Mouse (Mus musculus): Measurements from ENCODE around the gene Gfpt1. TPM values are rescaled to one million over a fixed set of nuclear protein-coding genes. Genes with fewer than 3 reads are reported as not detected.
"Not testable (repeated sequence)": the region's sequence is repeated elsewhere in the genome, so short reads cannot be mapped to it uniquely, and the experiment has no call there.

Gene Gfpt1
- total and polyA plus RNA-seq, 2 experiments: 6.3 to 8.6 TPM

GRCm38 (mm10) chr6:87075092-87075685 is 32.5 kb downstream of the Gfpt1 start:
- no peak for DNase-seq (ENCODE audit: extremely low read depth, low read depth, low spot score)
- WGBS: 87% methylated on average over 3 of the region's 3 CpGs
- Histone ChIP-seq H3K4me1 (ENCODE audit: control insufficient read depth, insufficient read depth, low read length) (no peaks in the 10 kb centered on the region), H3K27ac (replicated peaks; ENCODE audit: insufficient read depth, low read depth, low read length) (no peak overlapping the region), H3K9ac (ENCODE audit: low read depth, low read length) (no peak overlapping the region), H3K4me3 (ENCODE audit: insufficient read depth, low read depth, low read length) (no peak overlapping the region), H3K36me3 (ENCODE audit: control insufficient read depth, insufficient read depth, low read length) (peaks cover 62% of the 10 kb centered on the region), H3K79me2 (ENCODE audit: control insufficient read depth, insufficient read depth, low read length) (no peaks in the 10 kb centered on the region), H3K27me3 (ENCODE audit: control insufficient read depth, insufficient read depth, low read length) (no peaks in the 10 kb centered on the region)
- TF ChIP-seq POLR2A (IDR thresholded peaks at IDR 0.05; ENCODE audit: extremely low read depth, insufficient read depth, low read length) (no peak), CTCF (IDR thresholded peaks at IDR 0.05; ENCODE audit: low read depth, low read length) (no peak)

DNA sequence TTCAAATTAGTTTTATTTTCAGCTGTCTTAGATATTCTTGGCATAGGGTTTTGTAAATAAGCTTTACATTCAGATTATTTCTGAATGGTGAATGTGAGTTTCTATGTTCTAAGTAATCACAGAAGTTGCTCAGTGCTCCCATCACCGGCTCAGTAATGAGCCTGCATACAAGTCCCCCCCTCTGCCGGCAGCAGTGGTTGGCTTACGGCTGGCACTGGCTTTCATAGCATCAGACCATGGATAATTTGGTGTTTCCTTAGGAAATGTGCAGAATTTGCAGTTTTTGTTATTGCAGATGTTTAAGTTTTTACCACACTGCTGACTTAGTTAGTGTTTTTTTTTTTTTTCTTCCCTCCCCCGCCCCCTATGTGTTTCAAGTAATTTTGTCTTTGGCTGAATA is 36.8 kb downstream of the Gfpt1 start:
- Histone ChIP-seq H3K27ac (replicated peaks; ENCODE audit: insufficient read depth, low read depth, low read length) (no peak overlapping the region), H3K79me2 (ENCODE audit: control insufficient read depth, insufficient read depth, low read length) (no peaks in the 10 kb centered on the region), H3K4me1 (ENCODE audit: control insufficient read depth, insufficient read depth, low read length) (no peaks in the 10 kb centered on the region), H3K4me3 (ENCODE audit: insufficient read depth, low read depth, low read length) (no peak overlapping the region), H3K36me3 (ENCODE audit: control insufficient read depth, insufficient read depth, low read length) (peaks cover 67% of the 10 kb centered on the region), H3K27me3 (ENCODE audit: control insufficient read depth, insufficient read depth, low read length) (no peaks in the 10 kb centered on the region), H3K9ac (ENCODE audit: low read depth, low read length) (no peak overlapping the region)
- no peak for DNase-seq (ENCODE audit: extremely low read depth, low read depth, low spot score)
- TF ChIP-seq POLR2A (IDR thresholded peaks at IDR 0.05; ENCODE audit: extremely low read depth, insufficient read depth, low read length) (no peak), CTCF (IDR thresholded peaks at IDR 0.05; ENCODE audit: low read depth, low read length) (no peak)
- 87% methylated on average over 4 of the region's 4 CpGs for WGBS

DNA sequence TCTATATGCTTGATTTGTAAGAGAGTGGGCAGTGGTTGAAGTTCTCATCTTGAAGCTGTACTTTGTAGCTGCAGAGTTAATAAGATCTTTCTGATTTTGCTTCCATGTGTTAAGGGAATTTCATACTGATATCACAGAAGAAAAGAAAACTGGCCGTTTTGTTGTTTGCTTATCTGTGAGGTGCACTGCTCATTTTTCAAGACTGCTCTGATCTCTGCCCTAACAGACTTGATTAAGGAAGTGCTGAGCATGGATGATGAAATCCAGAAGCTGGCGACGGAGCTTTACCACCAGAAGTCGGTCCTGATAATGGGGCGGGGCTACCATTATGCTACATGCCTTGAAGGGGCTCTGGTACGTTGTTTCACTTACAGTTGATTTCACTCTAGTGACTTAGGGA is 42.4 kb downstream of the Gfpt1 start:
- Histone ChIP-seq H3K27me3 (ENCODE audit: control insufficient read depth, insufficient read depth, low read length) (no peaks in the 10 kb centered on the region), H3K4me3 (ENCODE audit: insufficient read depth, low read depth, low read length) (no peak overlapping the region), H3K9ac (ENCODE audit: low read depth, low read length) (no peak overlapping the region), H3K4me1 (ENCODE audit: control insufficient read depth, insufficient read depth, low read length) (no peaks in the 10 kb centered on the region), H3K36me3 (ENCODE audit: control insufficient read depth, insufficient read depth, low read length) (peaks cover 76% of the 10 kb centered on the region), H3K79me2 (ENCODE audit: control insufficient read depth, insufficient read depth, low read length) (no peaks in the 10 kb centered on the region), H3K27ac (replicated peaks; ENCODE audit: insufficient read depth, low read depth, low read length) (no peak overlapping the region)
- 80% methylated on average over 6 of the region's 6 CpGs for WGBS
- DNase-seq (ENCODE audit: extremely low read depth, low read depth, low spot score): no peak
- no peak for TF ChIP-seq POLR2A (IDR thresholded peaks at IDR 0.05; ENCODE audit: extremely low read depth, insufficient read depth, low read length)
- no peak for TF ChIP-seq CTCF (IDR thresholded peaks at IDR 0.05; ENCODE audit: low read depth, low read length)

GRCm38 (mm10) chr6:87088356-87088755 is 45.7 kb downstream of the Gfpt1 start:
- Histone ChIP-seq H3K4me1 (ENCODE audit: control insufficient read depth, insufficient read depth, low read length) (no peaks in the 10 kb centered on the region), H3K79me2 (ENCODE audit: control insufficient read depth, insufficient read depth, low read length) (no peaks in the 10 kb centered on the region), H3K4me3 (ENCODE audit: insufficient read depth, low read depth, low read length) (no peak overlapping the region), H3K36me3 (ENCODE audit: control insufficient read depth, insufficient read depth, low read length) (peaks cover 63% of the 10 kb centered on the region), H3K27me3 (ENCODE audit: control insufficient read depth, insufficient read depth, low read length) (no peaks in the 10 kb centered on the region), H3K9ac (ENCODE audit: low read depth, low read length) (no peak overlapping the region), H3K27ac (replicated peaks; ENCODE audit: insufficient read depth, low read depth, low read length) (no peak overlapping the region)
- 96% methylated on average over 5 of the region's 5 CpGs for WGBS
- TF ChIP-seq CTCF (IDR thresholded peaks at IDR 0.05; ENCODE audit: low read depth, low read length) (no peak), POLR2A (IDR thresholded peaks at IDR 0.05; ENCODE audit: extremely low read depth, insufficient read depth, low read length) (no peak)
- DNase-seq (ENCODE audit: extremely low read depth, low read depth, low spot score): no peak

DNA sequence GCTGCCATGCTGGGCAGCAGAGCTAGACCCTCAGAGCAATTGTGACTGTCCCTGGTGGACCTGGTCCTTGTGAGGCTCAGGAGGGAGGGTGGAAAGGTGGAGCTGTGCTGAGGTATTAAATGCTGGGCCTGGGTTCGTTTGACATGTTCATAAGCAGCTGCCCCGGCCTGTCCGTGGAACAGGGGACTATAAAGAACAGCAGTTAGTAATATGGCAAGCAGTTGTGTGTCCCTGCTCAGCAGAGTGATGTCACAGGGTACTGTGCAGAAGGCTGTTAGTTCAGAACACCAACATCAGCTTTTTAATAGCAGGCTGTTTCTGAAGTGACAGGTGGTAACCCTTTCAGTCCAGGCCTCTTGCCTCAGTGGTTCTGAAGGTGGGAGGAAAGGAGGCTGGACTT is 48.2 kb downstream of the Gfpt1 start:
- H3K4me1 ChIP-seq (ENCODE audit: control insufficient read depth, insufficient read depth, low read length): no peaks in the 10 kb centered on the region
- no peak for DNase-seq (ENCODE audit: extremely low read depth, low read depth, low spot score)
- 86% methylated on average over 3 of the region's 3 CpGs for WGBS
- TF ChIP-seq POLR2A (IDR thresholded peaks at IDR 0.05; ENCODE audit: extremely low read depth, insufficient read depth, low read length): no peak
- TF ChIP-seq CTCF (IDR thresholded peaks at IDR 0.05; ENCODE audit: low read depth, low read length): no peak
- H3K27me3 ChIP-seq (ENCODE audit: control insufficient read depth, insufficient read depth, low read length): no peaks in the 10 kb centered on the region
- H3K36me3 ChIP-seq (ENCODE audit: control insufficient read depth, insufficient read depth, low read length): peaks cover 41% of the 10 kb centered on the region
- no peak overlapping the region for H3K27ac ChIP-seq (replicated peaks; ENCODE audit: insufficient read depth, low read depth, low read length)
- H3K9ac ChIP-seq (ENCODE audit: low read depth, low read length): no peak overlapping the region
- no peak overlapping the region for H3K4me3 ChIP-seq (ENCODE audit: insufficient read depth, low read depth, low read length)
- no peaks in the 10 kb centered on the region for H3K79me2 ChIP-seq (ENCODE audit: control insufficient read depth, insufficient read depth, low read length)

- no peak overlapping the region for H3K27ac ChIP-seq (replicated peaks; ENCODE audit: insufficient read depth, low read depth, low read length)
Observed at GRCm38 (mm10) chr6:87092476-87092875, 49.8 kb downstream of the Gfpt1 start.

GRCm38 (mm10) chr6:87093631-87094030 is 51.0 kb downstream of the Gfpt1 start:
- WGBS: 94% methylated on average over 8 of the region's 8 CpGs
- H3K79me2 ChIP-seq (ENCODE audit: control insufficient read depth, insufficient read depth, low read length); H3K4me1 ChIP-seq (ENCODE audit: control insufficient read depth, insufficient read depth, low read length); H3K27me3 ChIP-seq (ENCODE audit: control insufficient read depth, insufficient read depth, low read length); H3K4me3 ChIP-seq (ENCODE audit: insufficient read depth, low read depth, low read length); H3K27ac ChIP-seq (replicated peaks; ENCODE audit: insufficient read depth, low read depth, low read length); DNase-seq (ENCODE audit: extremely low read depth, low read depth, low spot score); H3K9ac ChIP-seq (ENCODE audit: low read depth, low read length): not testable (repeated sequence)
- peaks cover 22% of the 10 kb centered on the region for H3K36me3 ChIP-seq (ENCODE audit: control insufficient read depth, insufficient read depth, low read length)

More at GRCm38 (mm10) chr6:87092476-87092875, 49.8 kb downstream of the Gfpt1 start:
- TF ChIP-seq POLR2A (IDR thresholded peaks at IDR 0.05; ENCODE audit: extremely low read depth, insufficient read depth, low read length) (no peak), CTCF (IDR thresholded peaks at IDR 0.05; ENCODE audit: low read depth, low read length) (no peak)
- Histone ChIP-seq H3K27me3 (ENCODE audit: control insufficient read depth, insufficient read depth, low read length) (no peaks in the 10 kb centered on the region), H3K36me3 (ENCODE audit: control insufficient read depth, insufficient read depth, low read length) (peaks cover 31% of the 10 kb centered on the region), H3K79me2 (ENCODE audit: control insufficient read depth, insufficient read depth, low read length) (no peaks in the 10 kb centered on the region), H3K4me1 (ENCODE audit: control insufficient read depth, insufficient read depth, low read length) (no peaks in the 10 kb centered on the region), H3K4me3 (ENCODE audit: insufficient read depth, low read depth, low read length) (no peak overlapping the region), H3K9ac (ENCODE audit: low read depth, low read length) (no peak overlapping the region)
- WGBS: 94% methylated on average over 5 of the region's 5 CpGs
- DNase-seq (ENCODE audit: extremely low read depth, low read depth, low spot score): no peak

Data from liver, adult 2 months (tissue).